Mouse (Mus musculus) spleen, adult 2 months (tissue): Measurements from ENCODE around the gene Olfr1394. TPM values are rescaled to one million over a fixed set of nuclear protein-coding genes. Genes with fewer than 3 reads are reported as not detected.

Experiments
- DNase-seq, 2 experiments: peaks; one replicate each; pipeline versions ENCODE4 v3.0.0 to v3.0.0-alpha.2; 2012 to 2021; ENCODE audit warnings: low spot score in 2 of 2, low read depth in 1 of 2
- H3K27ac ChIP-seq: fragments of 200-500 bp; 2 replicates; pipeline ENCODE4 v1.5.1; 2012; ENCODE audit warnings: low read length, inconsistent platforms; ENCODE audit not compliant: insufficient read depth
- H3K27me3 ChIP-seq: fragments of 200-500 bp; 2 replicates; pipeline ENCODE4 v1.6.1; 2012; ENCODE audit warnings: mild to moderate bottlenecking, moderate library complexity, low read length, inconsistent platforms; ENCODE audit not compliant: control insufficient read depth, insufficient read depth
- H3K36me3 ChIP-seq: fragments of 200-500 bp; 2 replicates; pipeline ENCODE4 v1.6.1; 2012; ENCODE audit warnings: mild to moderate bottlenecking, low read length, inconsistent platforms; ENCODE audit not compliant: control insufficient read depth, insufficient read depth
- H3K4me1 ChIP-seq: fragments of 200-500 bp; 2 replicates; pipeline ENCODE4 v1.6.1; 2011; ENCODE audit warnings: inconsistent platforms; ENCODE audit not compliant: control insufficient read depth, insufficient read depth, insufficient read length
- H3K4me3 ChIP-seq: fragments of 200-500 bp; 2 replicates; pipeline ENCODE4 v1.5.1; 2011; ENCODE audit warnings: mild to moderate bottlenecking, inconsistent platforms; ENCODE audit not compliant: insufficient read depth, insufficient read length; ENCODE audit errors: extremely low read depth
- CTCF ChIP-seq: fragments of 200-500 bp; IDR thresholded peaks from 2 replicates; pipeline ENCODE4 v1.5.1; 2011; ENCODE audit warnings: mild to moderate bottlenecking, inconsistent platforms; ENCODE audit not compliant: insufficient read depth, insufficient read length, insufficient replicate concordance; ENCODE audit errors: extremely low read depth
- POLR2A ChIP-seq: fragments of 200-500 bp; IDR thresholded peaks from 2 replicates; pipeline ENCODE4 v1.6.1; 2011; ENCODE audit warnings: low read depth, low read length, inconsistent platforms
- WGBS: fragments of 180-500 bp; shearing (Covaris S2); methylation state at CpG from one replicate; pipeline ENCODE4 v1.1.7; 2018; 5-methylcytosine and 5-hydroxymethylcytosine counted together
- polyA plus RNA-seq: library from polyadenylated mRNA; depleted of rRNA; stranded (reverse); fragments of >200 nt; gene quantifications from 2 replicates; pipeline ENCODE4 v1.2.3, GENCODE M21; 2012; rRNA removed

Olfr1394 gene
- polyA plus RNA-seq: not detected in 2 replicates

DNA sequence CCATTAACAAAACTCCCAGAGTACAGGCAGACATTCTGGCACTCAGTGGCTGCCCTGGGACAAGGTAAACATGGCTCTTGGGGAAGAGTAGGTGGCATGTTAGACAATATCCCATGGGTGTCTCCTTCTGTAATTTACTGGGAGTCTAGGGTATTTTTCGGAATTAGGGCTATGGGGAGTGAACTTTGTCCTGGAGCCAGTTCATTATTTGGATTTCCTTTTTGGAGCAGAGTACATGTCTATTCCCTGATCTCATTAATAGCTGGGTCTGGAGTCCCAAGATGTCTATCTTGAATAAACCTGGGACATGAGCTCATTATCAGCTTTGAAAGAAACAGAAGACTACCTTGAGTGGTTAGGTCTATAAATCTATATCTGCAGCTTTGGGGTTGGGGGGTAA, at the start of gene Olfr1394:
Gene Olfr1394 (plus strand): TSS at position 301 of the 400 bp plus-strand sequence.
- Histone ChIP-seq H3K4me3 (no peak within 1 kb of the TSS), H3K27me3 (no peaks in the 10 kb centered on the region), H3K4me1 (no peaks in the 10 kb centered on the region), H3K36me3 (no peaks in the 10 kb centered on the region), H3K27ac (no peak within 1 kb of the TSS)
- no peak for TF ChIP-seq POLR2A
- 89% methylated on average over 1 of the region's 1 CpGs for WGBS
- DNase-seq: no peak

GRCm38 (mm10) chr11:49105752-49106151, 48.4 kb upstream of the Olfr1394 start:
- peaks cover 8% of the 10 kb centered on the region; the same call in 1 of the 2 replicates for H3K4me1 ChIP-seq
- no peak overlapping the region for H3K4me3 ChIP-seq
- 70% methylated on average over 1 of the region's 1 CpGs for WGBS
- H3K36me3 ChIP-seq: no peaks in the 10 kb centered on the region
- no peak for TF ChIP-seq POLR2A
- TF ChIP-seq CTCF: no peak
- H3K27ac ChIP-seq: no peak overlapping the region
- no peaks in the 10 kb centered on the region for H3K27me3 ChIP-seq
- no peak for DNase-seq

DNA sequence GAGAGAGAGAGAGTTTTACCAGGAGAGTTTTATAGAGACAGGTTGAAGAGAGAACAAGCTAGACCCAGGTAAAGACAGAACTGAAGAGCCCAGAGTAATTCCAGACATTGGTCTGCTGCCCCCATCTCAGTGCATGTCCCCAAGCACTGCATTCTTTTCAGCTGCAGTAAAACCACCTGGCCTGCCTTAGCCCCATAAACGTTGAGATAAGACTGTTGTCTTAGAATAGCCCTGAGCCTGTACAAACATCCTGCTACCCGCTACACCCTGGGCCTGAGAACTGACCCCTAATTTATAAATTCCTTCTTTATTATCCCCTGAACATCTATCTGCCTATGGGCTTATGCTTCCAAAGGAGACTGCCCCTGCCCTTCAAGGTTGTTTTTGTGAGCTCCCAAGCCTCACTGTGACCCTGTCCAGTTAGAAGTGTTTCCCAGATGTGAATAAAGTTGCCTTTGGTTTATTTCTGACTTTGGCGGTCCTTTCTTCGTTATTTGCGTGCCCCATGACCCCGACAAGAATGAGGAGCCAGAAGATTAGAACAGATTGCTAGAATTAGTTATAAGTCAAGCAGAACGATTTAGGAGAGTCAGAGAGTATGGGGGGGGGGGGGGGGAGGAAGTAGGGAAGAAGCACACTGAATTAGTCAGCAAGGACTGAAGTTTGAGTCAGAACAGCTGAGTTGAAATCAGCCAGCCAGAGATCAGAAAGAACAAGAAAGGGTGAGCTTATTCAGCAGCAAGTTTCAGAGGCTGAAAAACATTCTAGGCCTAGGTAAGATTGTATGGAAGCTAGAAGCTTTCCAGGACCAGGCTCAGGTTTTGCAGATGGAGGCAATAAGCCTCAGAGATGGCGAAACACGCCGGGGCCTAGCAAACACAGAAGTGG, 46.3 kb upstream of the Olfr1394 start:
- WGBS: 76% methylated on average over 10 of the region's 10 CpGs
- no peak overlapping the region for H3K4me3 ChIP-seq

GRCm38 (mm10) chr11:49108833-49109232, 45.3 kb upstream of the Olfr1394 start:
- H3K36me3 ChIP-seq: no peaks in the 10 kb centered on the region
- 45% methylated on average over 1 of the region's 1 CpGs for WGBS
- no peak for TF ChIP-seq POLR2A
- TF ChIP-seq CTCF: peak; percentile 37; the same call in 1 of the 2 replicates
- no peaks in the 10 kb centered on the region for H3K4me1 ChIP-seq
- DNase-seq: peak; percentile 30 to 33
- H3K27me3 ChIP-seq: no peaks in the 10 kb centered on the region
- no peak overlapping the region for H3K27ac ChIP-seq
- H3K4me3 ChIP-seq: no peak overlapping the region

More for the DNA sequence above, 46.3 kb upstream of the Olfr1394 start:
- Histone ChIP-seq H3K36me3 (no peaks in the 10 kb centered on the region), H3K27me3 (no peaks in the 10 kb centered on the region), H3K27ac (no peak overlapping the region), H3K4me1 (no peaks in the 10 kb centered on the region)
- DNase-seq: no peak
- no peak for TF ChIP-seq CTCF

GRCm38 (mm10) chr11:49111000-49111399, 43.2 kb upstream of the Olfr1394 start:
- Histone ChIP-seq H3K4me3 (no peak overlapping the region), H3K27me3 (no peaks in the 10 kb centered on the region), H3K4me1 (no peaks in the 10 kb centered on the region), H3K27ac (no peak overlapping the region), H3K36me3 (no peaks in the 10 kb centered on the region)
- 84% methylated on average over 1 of the region's 1 CpGs for WGBS
- TF ChIP-seq CTCF (no peak), POLR2A (no peak)
- DNase-seq: no peak

DNA sequence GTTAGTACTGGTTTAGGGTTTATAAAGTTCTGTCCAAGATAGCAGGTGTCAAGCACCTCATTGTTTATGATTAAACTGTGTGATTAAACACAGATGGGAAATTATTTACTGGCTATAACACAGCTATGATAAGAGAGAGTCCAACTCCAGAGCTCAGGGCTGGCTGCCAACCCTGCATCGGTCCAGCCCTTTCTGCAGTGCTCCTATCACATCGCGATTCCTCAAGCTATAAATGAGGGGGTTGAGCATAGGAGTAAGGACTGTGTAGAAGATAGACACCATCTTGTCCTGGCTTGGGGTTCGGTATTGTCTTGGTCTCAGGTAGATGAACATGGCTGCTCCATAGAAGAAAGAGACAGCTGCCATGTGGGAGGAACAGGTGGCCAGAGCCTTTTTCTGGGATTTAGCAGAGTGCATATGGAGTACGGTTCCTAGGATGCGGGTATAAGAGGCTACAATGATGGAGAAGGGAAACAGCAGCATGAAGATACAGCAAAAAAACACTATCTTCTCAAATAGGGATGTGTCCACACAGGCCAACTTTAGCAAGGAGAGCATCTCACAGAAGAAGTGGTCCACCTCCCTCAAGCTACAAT, 41.5 kb upstream of the Olfr1394 start:
- H3K4me1 ChIP-seq: no peaks in the 10 kb centered on the region
- H3K27ac ChIP-seq: no peak overlapping the region
- no peak for DNase-seq
- no peak overlapping the region for H3K4me3 ChIP-seq
- no peaks in the 10 kb centered on the region for H3K36me3 ChIP-seq
- TF ChIP-seq CTCF: no peak
- TF ChIP-seq POLR2A: no peak
- no peaks in the 10 kb centered on the region for H3K27me3 ChIP-seq
- WGBS: 91% methylated on average over 6 of the region's 6 CpGs

DNA sequence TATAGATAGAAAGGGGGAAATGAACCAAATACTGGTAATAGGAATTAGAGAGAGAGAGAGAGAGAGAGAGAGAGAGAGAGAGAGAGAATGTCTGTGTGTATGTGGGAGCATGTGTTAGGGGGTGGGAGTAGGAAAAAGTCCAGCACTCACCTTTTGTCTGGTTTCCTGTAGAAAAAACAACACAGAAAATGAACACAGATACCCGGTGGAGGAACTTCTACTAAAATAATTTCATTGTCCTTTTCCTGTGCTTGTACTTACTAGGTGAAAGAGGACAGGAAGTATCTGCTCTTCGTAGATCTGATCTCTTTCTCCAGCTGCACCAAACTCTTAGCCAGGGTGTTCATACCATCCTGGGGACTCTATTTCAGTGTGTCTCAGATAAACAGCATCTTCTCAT, 40.0 kb upstream of the Olfr1394 start:
- WGBS: 11% methylated on average over 2 of the region's 2 CpGs
- TF ChIP-seq CTCF: no peak
- TF ChIP-seq POLR2A: no peak
- Histone ChIP-seq H3K4me1 (no peaks in the 10 kb centered on the region), H3K4me3 (no peak overlapping the region), H3K27ac (no peak overlapping the region), H3K27me3 (no peaks in the 10 kb centered on the region), H3K36me3 (no peaks in the 10 kb centered on the region)
- no peak for DNase-seq
